Mouse (Mus musculus) mature B cell (primary cell): ENCODE measurements around the gene Arid3b.
"Not testable (repeated sequence)": the region's sequence is repeated elsewhere in the genome, so short reads cannot be mapped to it uniquely, and the experiment has no call there.

Experiments used
- in situ Hi-C: fragments of 300-500 bp; cut with MboI; formaldehyde crosslinking; loops from 2 replicates; pipeline ENCODE4 v1.14.3; 2019

Arid3b gene

GRCm38 (mm10) chr9:57836581-57837170 is at the start of gene Arid3b:
Gene Arid3b, minus strand, starts transcription at chr9:57836793.
- in situ Hi-C loops = no loop called here

GRCm38 (mm10) chr9:57883413-57883812 is 46.8 kb upstream of the Arid3b start:
- in situ Hi-C loops = no loop called here

GRCm38 (mm10) chr9:57881781-57882180 is 45.2 kb upstream of the Arid3b start:
- in situ Hi-C loops = not testable (repeated sequence)

GRCm38 (mm10) chr9:57880278-57880677 is 43.7 kb upstream of the Arid3b start:
- in situ Hi-C loops = no loop called here

- in situ Hi-C loops = no loop called here
Measured at GRCm38 (mm10) chr9:57879213-57879612, 42.6 kb upstream of the Arid3b start.

GRCm38 (mm10) chr9:57874994-57875393 is 38.4 kb upstream of the Arid3b start:
- in situ Hi-C loops = no loop called here

GRCm38 (mm10) chr9:57874134-57874533 is 37.5 kb upstream of the Arid3b start:
- in situ Hi-C loops = no loop called here

- in situ Hi-C loops = no loop called here
Measured at GRCm38 (mm10) chr9:57870273-57870816, 33.8 kb upstream of the Arid3b start.

- in situ Hi-C loops = no loop called here
Measured at GRCm38 (mm10) chr9:57868767-57869166, 32.2 kb upstream of the Arid3b start.

GRCm38 (mm10) chr9:57867880-57868279 is 31.3 kb upstream of the Arid3b start:
- in situ Hi-C loops = no loop called here

GRCm38 (mm10) chr9:57867236-57867635 is 30.6 kb upstream of the Arid3b start:
- in situ Hi-C loops = no loop called here

- in situ Hi-C loops = no loop called here
Measured at GRCm38 (mm10) chr9:57866530-57866929, 29.9 kb upstream of the Arid3b start.

GRCm38 (mm10) chr9:57864336-57864735 is 27.7 kb upstream of the Arid3b start:
- in situ Hi-C loops = loop anchor here (5.0 kb wide), 1 partner anchor 133 kb away; no protein-coding TSS in a partner anchor

- in situ Hi-C loops = loop anchor here (5.0 kb wide), 1 partner anchor 135 kb away; no protein-coding TSS in a partner anchor
Measured at GRCm38 (mm10) chr9:57861951-57862471, 25.4 kb upstream of the Arid3b start.

- in situ Hi-C loops = no loop called here
Measured at GRCm38 (mm10) chr9:57856456-57856855, 19.9 kb upstream of the Arid3b start.

- in situ Hi-C loops = no loop called here
Measured at GRCm38 (mm10) chr9:57854280-57854679, 17.7 kb upstream of the Arid3b start.

GRCm38 (mm10) chr9:57839032-57839431 is 2.4 kb upstream of the Arid3b start:
- in situ Hi-C loops = no loop called here

GRCm38 (mm10) chr9:57835841-57836514 is 615 bp downstream of the Arid3b start:
- in situ Hi-C loops = no loop called here

GRCm38 (mm10) chr9:57834629-57835417 is 1.8 kb downstream of the Arid3b start:
- in situ Hi-C loops = no loop called here

GRCm38 (mm10) chr9:57833762-57834471 is 2.7 kb downstream of the Arid3b start:
- in situ Hi-C loops = no loop called here

- in situ Hi-C loops = no loop called here
Measured at GRCm38 (mm10) chr9:57831267-57832082, 5.1 kb downstream of the Arid3b start.
